Mouse (Mus musculus): ENCODE measurements at regions not wholly inside any gene's neighbourhood (a gene's known extent, or its start where the extent isn't known, plus 50 kb on each side); places are given as distances from the start of the nearest gene placed in this dataset.

- TF ChIP-seq CTCF (IDR thresholded peaks at IDR 0.05; ENCODE audit: low read depth) = no peak
- no peak for TF ChIP-seq EP300 (optimal IDR thresholded peaks at IDR 0.05)
Measured at GRCm38 (mm10) chr13:114531780-114532179, 73.0 kb upstream of the Fst start.
